Mouse (Mus musculus): ENCODE results near the gene Dbr1. TPM values are rescaled to one million over a fixed set of nuclear protein-coding genes. Genes with fewer than 3 reads are reported as not detected.

Gene Dbr1
- polyA plus RNA-seq, 1 experiment from 2014 or later = 29.0 TPM

- Histone ChIP-seq H3K4me1 (no peaks in the 10 kb centered on the region), H3K9me3 (replicated peaks) (no peaks in the 10 kb centered on the region), H3K27me3 (no peaks in the 10 kb centered on the region), H3K9ac (no peak overlapping the region), H3K4me3 (replicated peaks) (no peak overlapping the region), H3K36me3 (no peaks in the 10 kb centered on the region), H3K27ac (no peak overlapping the region), H3K4me2 (no peak overlapping the region)
- no peak for ATAC-seq (replicated peaks; ENCODE audit: low FRiP score)
- 39% methylated on average over 2 of the region's 2 CpGs for WGBS
Observed at GRCm38 (mm10) chr9:99622966-99623365, 47.4 kb downstream of the Dbr1 start.

GRCm38 (mm10) chr9:99624117-99624516, 48.5 kb downstream of the Dbr1 start:
- Histone ChIP-seq H3K4me2 (no peak overlapping the region), H3K4me1 (peaks cover 6% of the 10 kb centered on the region), H3K4me3 (replicated peaks) (no peak overlapping the region), H3K27me3 (no peaks in the 10 kb centered on the region), H3K9me3 (replicated peaks) (no peaks in the 10 kb centered on the region), H3K27ac (no peak overlapping the region), H3K9ac (no peak overlapping the region), H3K36me3 (no peaks in the 10 kb centered on the region)
- ATAC-seq (replicated peaks; ENCODE audit: low FRiP score) = no peak
- 72% methylated on average over 6 of the region's 6 CpGs for WGBS

- no peak overlapping the region for H3K9ac ChIP-seq
- H3K27ac ChIP-seq = peak overlapping the region; percentile 96
- H3K4me2 ChIP-seq = peak overlapping the region; percentile 82
- WGBS = 71% methylated on average over 4 of the region's 4 CpGs
- ATAC-seq (replicated peaks; ENCODE audit: low FRiP score) = no peak
- H3K4me1 ChIP-seq = peaks cover 32% of the 10 kb centered on the region
- H3K27me3 ChIP-seq = no peaks in the 10 kb centered on the region
- no peaks in the 10 kb centered on the region for H3K9me3 ChIP-seq (replicated peaks)
- H3K4me3 ChIP-seq (replicated peaks) = peak overlapping the region; percentile 67; the same call in 1 of the 2 replicates
- peaks cover 6% of the 10 kb centered on the region for H3K36me3 ChIP-seq
Observed at GRCm38 (mm10) chr9:99628581-99628980, 53.0 kb downstream of the Dbr1 start.

- peaks cover 32% of the 10 kb centered on the region for H3K4me1 ChIP-seq
- peak; percentile 91 for ATAC-seq (replicated peaks; ENCODE audit: low FRiP score)
- H3K9me3 ChIP-seq (replicated peaks) = no peaks in the 10 kb centered on the region
- peak within 1 kb of the TSS; percentile 64 for H3K9ac ChIP-seq
- peaks cover 13% of the 10 kb centered on the region for H3K36me3 ChIP-seq
- H3K4me2 ChIP-seq = peak within 1 kb of the TSS; percentile 82
- no peaks in the 10 kb centered on the region for H3K27me3 ChIP-seq
- under 1% methylated on average over 44 of the region's 44 CpGs for WGBS
- H3K4me3 ChIP-seq (replicated peaks) = peak within 1 kb of the TSS; percentile 67
- peak within 1 kb of the TSS; percentile 96 for H3K27ac ChIP-seq
Observed at GRCm38 (mm10) chr9:99629281-99630011, 53.8 kb downstream of the Dbr1 start, which contains the start of gene Dzip1l. Gene Dzip1l, plus strand, starts transcription at chr9:99629496.

- 1% methylated on average over 11 of the region's 11 CpGs for WGBS
- Histone ChIP-seq H3K9ac (peak overlapping the region; percentile 64), H3K4me1 (peaks cover 32% of the 10 kb centered on the region), H3K9me3 (replicated peaks) (no peaks in the 10 kb centered on the region), H3K27me3 (no peaks in the 10 kb centered on the region), H3K27ac (peak overlapping the region; percentile 96), H3K4me3 (replicated peaks) (peak overlapping the region; percentile 67), H3K36me3 (peaks cover 20% of the 10 kb centered on the region), H3K4me2 (peak overlapping the region; percentile 82)
- ATAC-seq (replicated peaks; ENCODE audit: low FRiP score) = peak; percentile 41
Observed at GRCm38 (mm10) chr9:99630071-99630470, 54.5 kb downstream of the Dbr1 start.

- H3K4me3 ChIP-seq (replicated peaks) = peak overlapping the region; percentile 67
- no peaks in the 10 kb centered on the region for H3K27me3 ChIP-seq
- peaks cover 25% of the 10 kb centered on the region for H3K36me3 ChIP-seq
- 48% methylated on average over 9 of the region's 9 CpGs for WGBS
- no peak for ATAC-seq (replicated peaks; ENCODE audit: low FRiP score)
- peak overlapping the region; percentile 82 for H3K4me2 ChIP-seq
- peak overlapping the region; percentile 64 for H3K9ac ChIP-seq
- no peaks in the 10 kb centered on the region for H3K9me3 ChIP-seq (replicated peaks)
- peak overlapping the region; percentile 96 for H3K27ac ChIP-seq
- peaks cover 32% of the 10 kb centered on the region for H3K4me1 ChIP-seq
Observed at GRCm38 (mm10) chr9:99630528-99631125, 55.0 kb downstream of the Dbr1 start.

- peak overlapping the region; percentile 74 for H3K27ac ChIP-seq
- peak overlapping the region; percentile 82 for H3K4me2 ChIP-seq
- 0 out of 2 replicates have a peak overlapping the region, but pooled peaks have one; percentile 11 for H3K9ac ChIP-seq
- H3K27me3 ChIP-seq = no peaks in the 10 kb centered on the region
- no peaks in the 10 kb centered on the region for H3K9me3 ChIP-seq (replicated peaks)
- peaks cover 32% of the 10 kb centered on the region for H3K4me1 ChIP-seq
- H3K4me3 ChIP-seq (replicated peaks) = peak overlapping the region; percentile 67
- 41% methylated on average over 2 of the region's 2 CpGs for WGBS
- ATAC-seq (replicated peaks; ENCODE audit: low FRiP score) = 0 out of 2 replicates have a peak, but pooled peaks have one; percentile 34
- H3K36me3 ChIP-seq = peaks cover 35% of the 10 kb centered on the region
Observed at GRCm38 (mm10) chr9:99631781-99632180, 56.2 kb downstream of the Dbr1 start.

- peak overlapping the region; percentile 67 for H3K4me3 ChIP-seq (replicated peaks)
- H3K4me2 ChIP-seq = peak overlapping the region; percentile 82
- H3K9ac ChIP-seq = no peak overlapping the region
- peaks cover 32% of the 10 kb centered on the region for H3K4me1 ChIP-seq
- no peak for ATAC-seq (replicated peaks; ENCODE audit: low FRiP score)
- peaks cover 40% of the 10 kb centered on the region for H3K36me3 ChIP-seq
- 67% methylated on average over 8 of the region's 8 CpGs for WGBS
- H3K9me3 ChIP-seq (replicated peaks) = no peaks in the 10 kb centered on the region
- H3K27me3 ChIP-seq = no peaks in the 10 kb centered on the region
- H3K27ac ChIP-seq = peak overlapping the region; percentile 74
Observed at GRCm38 (mm10) chr9:99632264-99632663, 56.7 kb downstream of the Dbr1 start.

Other genes with a start within 250 kb of the Dbr1 start
- 0.35 and 0.54 TPM in 2 replicates for gene Esyt3, start 217.2 kb upstream of the Dbr1 start, polyA plus RNA-seq (2015; fragmentation: Nextera tagmentation; extraction: Ambion mirVana)
- gene Mras, start 138.4 kb upstream of the Dbr1 start, polyA plus RNA-seq (2015; fragmentation: Nextera tagmentation; extraction: Ambion mirVana) = 10.6 and 11.4 TPM in 2 replicates
- gene Nme9, start 124.3 kb upstream of the Dbr1 start, polyA plus RNA-seq (2015; fragmentation: Nextera tagmentation; extraction: Ambion mirVana) = 0.30 TPM in 1 of 2 replicates, not detected in the other
- 23.1 and 23.9 TPM in 2 replicates for gene Armc8, start 6.9 kb upstream of the Dbr1 start, polyA plus RNA-seq (2015; fragmentation: Nextera tagmentation; extraction: Ambion mirVana)
- gene A4gnt, start 36.7 kb downstream of the Dbr1 start, polyA plus RNA-seq (2015; fragmentation: Nextera tagmentation; extraction: Ambion mirVana) = 0.44 and 0.51 TPM in 2 replicates
- 19.7 and 26.7 TPM in 2 replicates for gene Dzip1l, start 53.7 kb downstream of the Dbr1 start, polyA plus RNA-seq (2015; fragmentation: Nextera tagmentation; extraction: Ambion mirVana)
- gene Cldn18, start 141.5 kb downstream of the Dbr1 start, polyA plus RNA-seq (2015; fragmentation: Nextera tagmentation; extraction: Ambion mirVana) = not detected in 2 replicates

Measured in kidney, embryonic 15.5 days (tissue).